Mouse (Mus musculus) neural tube, embryonic 11.5 days (tissue): Measurements from ENCODE around the gene Chil3. TPM values are rescaled to one million over a fixed set of nuclear protein-coding genes. Genes with fewer than 3 reads are reported as not detected.
"Not testable (repeated sequence)": the region's sequence is repeated elsewhere in the genome, so short reads cannot be mapped to it uniquely, and the experiment has no call there.

Source experiments
- ATAC-seq: fragments of 200-750 bp; cut with Nextera tagmentation; 2 replicates; pipeline ENCODE4 v1.8.0; 2017; ENCODE audit warnings: moderate number of reproducible peaks, mild to moderate bottlenecking, moderate TSS enrichment, moderate library complexity; ENCODE audit not compliant: insufficient read depth, low FRiP score, low TSS enrichment
- DNase-seq: peaks from one replicate; pipeline ENCODE4 v3.0.0-alpha.2; 2015; ENCODE audit warnings: low spot score
- H3K27ac ChIP-seq: fragments of 300-500 bp; sonication (generic); 2 replicates; pipeline ENCODE4 v1.5.1; 2014; ENCODE audit warnings: low read depth, mild to moderate bottlenecking, low read length
- H3K27me3 ChIP-seq: fragments of 300-500 bp; sonication (generic); 2 replicates; pipeline ENCODE4 v1.6.1; 2014; ENCODE audit warnings: mild to moderate bottlenecking, low read length, mixed read lengths; ENCODE audit not compliant: control insufficient read depth, insufficient read depth
- H3K36me3 ChIP-seq: fragments of 300-500 bp; sonication (generic); 2 replicates; pipeline ENCODE4 v1.6.1; 2014; ENCODE audit warnings: mild to moderate bottlenecking, low read length, moderate library complexity, mixed read lengths; ENCODE audit not compliant: control insufficient read depth, insufficient read depth
- H3K4me1 ChIP-seq: fragments of 300-500 bp; sonication (generic); 2 replicates; pipeline ENCODE4 v1.6.1; 2014; ENCODE audit warnings: low read length, mixed read lengths; ENCODE audit not compliant: control insufficient read depth, insufficient read depth
- H3K4me2 ChIP-seq: fragments of 300-500 bp; sonication (generic); 2 replicates; pipeline ENCODE4 v1.6.1; 2014; ENCODE audit warnings: low read depth, mild to moderate bottlenecking, moderate library complexity
- H3K4me3 ChIP-seq: fragments of 300-500 bp; sonication (generic); 2 replicates; pipeline ENCODE4 v1.5.1; 2014; ENCODE audit warnings: low read depth, low read length
- H3K9ac ChIP-seq: fragments of 300-500 bp; sonication (generic); 2 replicates; pipeline ENCODE4 v1.6.1; 2014; ENCODE audit warnings: mild to moderate bottlenecking, low read length
- H3K9me3 ChIP-seq: fragments of 300-500 bp; sonication (generic); 2 replicates; pipeline ENCODE4 v1.6.1; 2016; ENCODE audit warnings: low read length; ENCODE audit not compliant: control insufficient read depth
- WGBS: fragments of 180-500 bp; shearing (Covaris S2); extraction: QIAGEN DNeasy Blood & Tissue Kit; methylation state at CpG from one replicate; pipeline ENCODE4 v1.1.7; 2014; 5-methylcytosine and 5-hydroxymethylcytosine counted together
- polyA plus RNA-seq: library from polyadenylated mRNA; unstranded; fragments of >200 nt; fragmentation: Nextera tagmentation; extraction: Ambion mirVana; gene quantifications from 2 replicates; pipeline ENCODE4 v1.2.1, GENCODE M21; 2014

Gene Chil3
- polyA plus RNA-seq = not detected in 2 replicates

DNA sequence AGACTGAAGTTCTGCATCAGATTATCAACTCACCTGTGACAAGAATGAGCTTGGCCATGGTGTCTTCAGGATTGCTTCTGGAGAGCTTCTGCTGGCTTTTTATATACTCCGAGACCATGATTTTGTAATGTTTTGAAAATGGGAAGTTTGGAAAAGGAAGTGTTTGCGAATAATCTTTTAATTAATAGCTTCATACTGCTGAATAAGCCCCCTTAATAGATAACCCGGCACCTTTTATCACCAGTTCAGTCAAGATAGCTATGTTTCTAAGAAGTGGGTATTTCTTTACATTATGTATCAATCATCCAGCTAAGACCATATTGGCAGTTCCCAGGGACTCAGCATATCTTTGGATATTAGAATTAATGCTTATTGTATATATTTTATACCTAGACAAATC lies at the start of gene Chil3:
Chil3 (minus strand) TSS at position 101 of the 400 bp plus-strand sequence.
- no peak within 1 kb of the TSS for H3K27ac ChIP-seq
- H3K4me1 ChIP-seq = no peaks in the 10 kb centered on the region
- no peak within 1 kb of the TSS for H3K4me3 ChIP-seq
- no peak for ATAC-seq
- no peak within 1 kb of the TSS for H3K9ac ChIP-seq
- H3K36me3 ChIP-seq = no peaks in the 10 kb centered on the region
- no peak within 1 kb of the TSS for H3K4me2 ChIP-seq
- H3K9me3 ChIP-seq = peaks cover 2% of the 10 kb centered on the region; the same call in 1 of the 2 replicates
- H3K27me3 ChIP-seq = no peaks in the 10 kb centered on the region
- WGBS = 81% methylated on average over 3 of the region's 3 CpGs
- DNase-seq = no peak

DNA sequence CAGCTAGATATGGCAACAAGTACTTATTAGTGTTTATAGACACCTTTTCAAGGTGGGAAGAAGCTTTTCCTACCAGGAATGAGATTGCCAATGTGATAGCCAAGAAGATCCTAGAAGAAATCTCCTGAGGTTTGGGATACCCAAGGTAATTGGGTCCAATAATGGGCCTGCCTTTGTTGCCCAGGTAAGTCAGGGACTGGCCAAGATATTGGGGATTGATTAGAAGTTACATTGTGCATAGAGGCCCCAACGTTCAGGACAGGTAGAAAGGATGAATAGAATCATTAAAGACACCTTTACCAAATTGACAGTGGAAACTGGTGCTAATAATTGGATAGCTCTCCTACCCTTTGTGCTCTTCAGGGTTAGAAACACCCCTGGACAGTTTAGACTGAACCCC lies 30.7 kb upstream of the Chil3 start:
- not testable (repeated sequence) for DNase-seq, ATAC-seq, H3K4me2 ChIP-seq, H3K27me3 ChIP-seq, H3K4me3 ChIP-seq, H3K36me3 ChIP-seq, H3K27ac ChIP-seq, H3K4me1 ChIP-seq, H3K9ac ChIP-seq
- 71% methylated on average over 1 of the region's 1 CpGs for WGBS
- peaks cover 14% of the 10 kb centered on the region for H3K9me3 ChIP-seq

- not testable (repeated sequence) for DNase-seq, H3K4me3 ChIP-seq, H3K4me1 ChIP-seq, H3K27ac ChIP-seq, ATAC-seq, H3K9ac ChIP-seq, H3K4me2 ChIP-seq, H3K27me3 ChIP-seq, H3K36me3 ChIP-seq
- peaks cover 14% of the 10 kb centered on the region for H3K9me3 ChIP-seq
- WGBS = 76% methylated on average over 2 of the region's 2 CpGs
Measured at GRCm38 (mm10) chr3:106197246-106197645, 29.9 kb upstream of the Chil3 start.

- peak; percentile 48; the same call in 1 of the 2 replicates for ATAC-seq
- no peaks in the 10 kb centered on the region for H3K36me3 ChIP-seq
- no peak overlapping the region for H3K4me2 ChIP-seq
- H3K27ac ChIP-seq = no peak overlapping the region
- H3K27me3 ChIP-seq = no peaks in the 10 kb centered on the region
- H3K4me3 ChIP-seq = no peak overlapping the region
- no peak overlapping the region for H3K9ac ChIP-seq
- peaks cover 14% of the 10 kb centered on the region for H3K9me3 ChIP-seq
- no peak for DNase-seq
- no peaks in the 10 kb centered on the region for H3K4me1 ChIP-seq
Measured at GRCm38 (mm10) chr3:106196276-106196675, 28.9 kb upstream of the Chil3 start.

DNA sequence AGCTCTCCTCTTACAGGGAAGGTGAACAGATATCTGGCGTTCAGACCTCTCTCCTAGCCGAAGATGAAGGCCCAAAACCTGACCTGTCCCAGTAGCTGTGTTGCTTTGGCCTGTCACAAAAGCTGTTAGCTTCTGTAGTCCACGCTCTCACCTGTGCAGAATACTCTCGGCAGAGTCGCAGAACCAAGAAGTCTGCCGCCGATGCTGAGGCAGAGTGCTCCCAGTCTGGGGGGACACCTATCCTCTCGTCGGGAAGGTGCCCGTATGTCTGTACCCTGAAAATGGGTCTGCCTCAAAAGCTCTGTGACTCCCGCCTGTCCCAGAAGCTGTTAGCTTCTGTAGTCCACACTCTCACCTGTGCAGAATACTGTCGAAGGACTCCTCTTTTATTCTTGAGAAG lies 28.1 kb upstream of the Chil3 start:
- Histone ChIP-seq H3K9ac (no peak overlapping the region), H3K4me2 (no peak overlapping the region), H3K27me3 (no peaks in the 10 kb centered on the region), H3K36me3 (no peaks in the 10 kb centered on the region), H3K27ac (no peak overlapping the region), H3K4me1 (no peaks in the 10 kb centered on the region), H3K9me3 (peaks cover 14% of the 10 kb centered on the region), H3K4me3 (no peak overlapping the region)
- WGBS = 91% methylated on average over 12 of the region's 12 CpGs
- no peak for ATAC-seq
- no peak for DNase-seq

- Histone ChIP-seq H3K4me3 (no peak overlapping the region), H3K4me1 (no peaks in the 10 kb centered on the region), H3K27ac (no peak overlapping the region), H3K36me3 (no peaks in the 10 kb centered on the region), H3K9me3 (peaks cover 5% of the 10 kb centered on the region; the same call in 1 of the 2 replicates), H3K4me2 (no peak overlapping the region), H3K9ac (no peak overlapping the region), H3K27me3 (no peaks in the 10 kb centered on the region)
- ATAC-seq = peak; percentile 63; the same call in 1 of the 2 replicates
- 87% methylated on average over 2 of the region's 2 CpGs for WGBS
- DNase-seq = no peak
Measured at GRCm38 (mm10) chr3:106187991-106188390, 20.6 kb upstream of the Chil3 start.

- Histone ChIP-seq H3K27ac (no peak overlapping the region), H3K36me3 (no peaks in the 10 kb centered on the region), H3K4me1 (no peaks in the 10 kb centered on the region), H3K4me3 (no peak overlapping the region), H3K9ac (no peak overlapping the region), H3K9me3 (peaks cover 15% of the 10 kb centered on the region), H3K4me2 (no peak overlapping the region), H3K27me3 (no peaks in the 10 kb centered on the region)
- DNase-seq (no peak), ATAC-seq (no peak)
- WGBS = 89% methylated on average over 13 of the region's 13 CpGs
Measured at GRCm38 (mm10) chr3:106177509-106178189, 10.3 kb upstream of the Chil3 start.

DNA sequence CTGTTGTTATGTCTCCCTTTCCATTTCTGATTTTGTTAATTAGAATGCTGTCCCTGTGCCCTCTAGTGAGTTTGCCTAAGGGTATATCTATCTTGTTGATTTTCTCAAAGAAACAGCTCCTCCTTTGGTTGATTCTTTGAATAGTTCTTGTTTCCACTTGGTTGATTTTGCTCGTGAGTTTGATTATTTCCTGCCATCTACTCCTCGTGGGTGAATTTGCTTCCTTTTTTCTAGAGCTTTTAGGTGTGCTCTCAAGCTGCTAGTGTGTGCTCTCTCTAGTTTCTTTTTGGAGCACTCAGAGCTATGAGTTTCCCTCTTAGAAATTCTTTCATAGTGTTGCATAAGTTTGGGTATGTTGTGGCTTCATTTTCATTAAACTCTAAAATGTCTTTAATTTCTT lies 7.6 kb upstream of the Chil3 start:
- 67% methylated on average over 2 of the region's 2 CpGs for WGBS
- H3K4me1 ChIP-seq, H3K36me3 ChIP-seq, DNase-seq, H3K9ac ChIP-seq, H3K27me3 ChIP-seq, H3K9me3 ChIP-seq, H3K27ac ChIP-seq, H3K4me2 ChIP-seq, ATAC-seq, H3K4me3 ChIP-seq: not testable (repeated sequence)

DNA sequence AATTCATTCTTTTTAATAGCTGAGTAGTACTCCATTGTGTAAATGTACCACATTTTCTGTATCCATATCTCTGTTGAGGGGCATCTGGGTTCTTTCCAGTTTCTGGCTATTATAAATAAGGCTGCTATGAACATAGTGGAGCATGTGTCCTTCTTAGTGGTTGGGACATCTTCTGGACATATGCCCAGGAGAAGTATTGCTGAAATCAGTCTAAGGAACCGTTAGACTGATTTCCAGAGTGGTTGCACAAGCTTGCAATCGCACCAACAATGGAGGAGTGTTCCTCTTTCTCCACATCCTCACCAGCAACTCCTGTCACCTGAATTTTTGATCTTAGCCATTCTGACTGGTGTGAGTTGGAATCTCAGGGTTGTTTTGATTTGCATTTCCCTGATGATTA lies 5.1 kb upstream of the Chil3 start:
- ATAC-seq, H3K36me3 ChIP-seq, H3K4me2 ChIP-seq, H3K9me3 ChIP-seq, H3K4me3 ChIP-seq, H3K4me1 ChIP-seq, H3K27ac ChIP-seq, H3K9ac ChIP-seq, DNase-seq, H3K27me3 ChIP-seq: not testable (repeated sequence)
- WGBS = 81% methylated on average over 2 of the region's 2 CpGs
